Mouse (Mus musculus) spleen, adult 2 months (tissue): ENCODE results near the gene Irgm1.

ENCODE experiments used
- CTCF ChIP-seq: fragments of 200-500 bp; IDR thresholded peaks from 2 replicates; pipeline ENCODE4 v1.5.1; 2011; ENCODE audit warnings: mild to moderate bottlenecking, inconsistent platforms; ENCODE audit not compliant: insufficient read depth, insufficient read length, insufficient replicate concordance; ENCODE audit errors: extremely low read depth
- POLR2A ChIP-seq: fragments of 200-500 bp; IDR thresholded peaks from 2 replicates; pipeline ENCODE4 v1.6.1; 2011; ENCODE audit warnings: low read depth, low read length, inconsistent platforms

- no peak for TF ChIP-seq CTCF
- no peak for TF ChIP-seq POLR2A
Measured at GRCm38 (mm10) chr11:48908459-48908858, 37.0 kb upstream of the Irgm1 start.
